ENCODE assay signal across 17 mouse cellular contexts in genomic region chr12:110965500-110965899, GRCm38 (mm10).
"Had no signal": no experiment of that assay in that cellular context is flagged by ENCODE, and none has a peak within 500 bp of the region (broad histone marks: within the 10 kb centered on the region; RNA-seq: fewer than 3 reads in every experiment).

No protein-coding gene starts in this region.

- H3K4me2 ChIP-seq: intestine, embryonic 15.5 days; kidney, embryonic 15.5 days; limb, embryonic 13.5 days; lung, embryonic 15.5 days; midbrain, embryonic 12.5 days had no signal

- DNase-seq: kidney, adult 11 months; kidney, adult 8-10 months; kidney, postnatal 10 days; kidney, postnatal 36 days; layer of hippocampus, postnatal 36 days; left cerebral cortex, postnatal 4 days; lung, adult 18-20 months; lung, postnatal 10 days; lung, postnatal 36 days; thymus, adult 18-20 months; thymus, postnatal 14 days; thymus, postnatal 4 days had no signal

- ATAC-seq: intestine, embryonic 15.5 days had no signal

- H3K27ac ChIP-seq: intestine, embryonic 15.5 days; kidney, embryonic 15.5 days; limb, embryonic 13.5 days; lung, embryonic 15.5 days; midbrain, embryonic 12.5 days had no signal

- H3K4me1 ChIP-seq: intestine, embryonic 15.5 days; kidney, embryonic 15.5 days; limb, embryonic 13.5 days; lung, embryonic 15.5 days; midbrain, embryonic 12.5 days had no signal

- H3K9me3 ChIP-seq: intestine, embryonic 15.5 days; kidney, embryonic 15.5 days; limb, embryonic 13.5 days; lung, embryonic 15.5 days; midbrain, embryonic 12.5 days had no signal

- H3K27me3 ChIP-seq: intestine, embryonic 15.5 days; kidney, embryonic 15.5 days; limb, embryonic 13.5 days; lung, embryonic 15.5 days; midbrain, embryonic 12.5 days had no signal

- H3K9ac ChIP-seq: intestine, embryonic 15.5 days; kidney, embryonic 15.5 days; limb, embryonic 13.5 days; lung, embryonic 15.5 days; midbrain, embryonic 12.5 days had no signal

- H3K4me3 ChIP-seq: intestine, embryonic 15.5 days; kidney, embryonic 15.5 days; limb, embryonic 13.5 days; lung, embryonic 15.5 days; midbrain, embryonic 12.5 days had no signal
